Comparison of ENCODE assay signal across 8 mouse cellular contexts in genomic region chr8:11757568-11758481, GRCm38 (mm10). TPM values are rescaled to one million over a fixed set of nuclear protein-coding genes. Genes with fewer than 3 reads are reported as not detected.
A peak's percentile ranks its signal among the peaks of the same experiment; 100 is the strongest.
DNase-seq lines count a peak whose midpoint lies in the region; ATAC-seq and TF ChIP-seq lines count a peak whose summit lies in the region.

No protein-coding gene starts in this region.

- no peak for TF ChIP-seq CTCF in cerebellum, adult 2 months (IDR thresholded peaks at IDR 0.05; ENCODE audit: borderline replicate concordance, insufficient read depth, low read depth, low read length)
- no peak for TF ChIP-seq CTCF in forebrain, postnatal 0 days (IDR thresholded peaks at IDR 0.05; ENCODE audit: low read depth)
- TF ChIP-seq CTCF in lung, embryonic 14.5 days (IDR thresholded peaks at IDR 0.05; ENCODE audit: low read depth), result no peak

- H3K4me1 ChIP-seq in cerebellum, adult 2 months (ENCODE audit: control insufficient read depth, insufficient read depth, low read length), result peaks cover 14% of the 10 kb centered on the region; the same call in 1 of the 2 replicates
- H3K4me1 ChIP-seq in forebrain, postnatal 0 days (ENCODE audit: insufficient read depth), result peaks cover 11% of the 10 kb centered on the region
- peaks cover 8% of the 10 kb centered on the region; the same call in 1 of the 2 replicates for H3K4me1 ChIP-seq in lung, embryonic 14.5 days (ENCODE audit: insufficient read depth)

- peak; percentile 97 for ATAC-seq in forebrain, postnatal 0 days
- peak; percentile 96 for ATAC-seq in lung, embryonic 14.5 days (ENCODE audit: insufficient read depth)
- ATAC-seq in neutrophil, adult 5-6 weeks (ENCODE audit: extremely low read depth, insufficient number of reproducible peaks, low FRiP score, poor library complexity, severe bottlenecking), result peak; percentile 86

- WGBS in cerebellum, adult 2 months, result under 1% methylated on average over 56 of the region's 59 CpGs
- 7% methylated on average over 47 of the region's 59 CpGs for WGBS in forebrain, postnatal 0 days
- WGBS in lung, embryonic 14.5 days, result 1% methylated on average over 59 of the region's 59 CpGs

- peak; percentile 66 for TF ChIP-seq POLR2A in cerebellum, adult 2 months (IDR thresholded peaks at IDR 0.05; ENCODE audit: borderline replicate concordance, insufficient read depth, low read length)

- H3K9ac ChIP-seq in forebrain, postnatal 0 days, result peak overlapping the region; percentile 76
- peak overlapping the region; percentile 94 for H3K9ac ChIP-seq in lung, embryonic 14.5 days

- no peaks in the 10 kb centered on the region for H3K9me3 ChIP-seq in forebrain, postnatal 0 days (ENCODE audit: low read length)
- H3K9me3 ChIP-seq in lung, embryonic 14.5 days (ENCODE audit: low read depth, low read length), result no peaks in the 10 kb centered on the region

- H3K4me2 ChIP-seq in forebrain, postnatal 0 days (ENCODE audit: low read depth), result peak overlapping the region; percentile 89
- H3K4me2 ChIP-seq in lung, embryonic 14.5 days, result peak overlapping the region; percentile 87

- no peaks in the 10 kb centered on the region for H3K36me3 ChIP-seq in forebrain, postnatal 0 days (ENCODE audit: insufficient read depth)
- no peaks in the 10 kb centered on the region for H3K36me3 ChIP-seq in lung, embryonic 14.5 days (ENCODE audit: insufficient read depth)

- DNase-seq in MEL-GATA-1-ER (ENCODE audit: extremely low read depth, low read depth), result peak; percentile 52
- DNase-seq in cerebellum, adult 2 months, result peak; percentile 88 to 91
- peak; percentile 90 for DNase-seq in forebrain, postnatal 0 days
- DNase-seq in heart, postnatal 4 days, result peak; percentile 94
- DNase-seq in layer of hippocampus, adult 8-10 months (ENCODE audit: low spot score in 2 of 2), result peak; percentile 72 to 82
- peak; percentile 95 for DNase-seq in lung, embryonic 14.5 days
- DNase-seq in thymus, adult 18-20 months, result peak; percentile 91

- H3K27me3 ChIP-seq in cerebellum, adult 2 months (ENCODE audit: control insufficient read depth, insufficient read depth, low read length), result no peaks in the 10 kb centered on the region
- H3K27me3 ChIP-seq in forebrain, postnatal 0 days (ENCODE audit: insufficient read depth, low read length), result no peaks in the 10 kb centered on the region
- H3K27me3 ChIP-seq in lung, embryonic 14.5 days (ENCODE audit: insufficient read depth, low read length), result no peaks in the 10 kb centered on the region

- peak overlapping the region; percentile 80 for H3K4me3 ChIP-seq in cerebellum, adult 2 months (replicated peaks; ENCODE audit: insufficient read depth, low read depth, low read length)
- H3K4me3 ChIP-seq in forebrain, postnatal 0 days (ENCODE audit: low read depth, low read length), result peak overlapping the region; percentile 93
- peak overlapping the region; percentile 87 for H3K4me3 ChIP-seq in lung, embryonic 14.5 days (ENCODE audit: low read depth, low read length)

- H3K27ac ChIP-seq in cerebellum, adult 2 months (ENCODE audit: insufficient read depth, low read length), result peak overlapping the region; percentile 65; the same call in 1 of the 2 replicates
- H3K27ac ChIP-seq in forebrain, postnatal 0 days (ENCODE audit: low read depth, low read length), result peak overlapping the region; percentile 83
- H3K27ac ChIP-seq in lung, embryonic 14.5 days (ENCODE audit: low read depth), result peak overlapping the region; percentile 90

RNA-seq across cellular contexts. Expression of gene Arhgef7, which starts 30.3 kb away (rescaled TPM):
- 134 and 151 TPM in 2 replicates for polyA plus RNA-seq in cerebellum, adult 2 months (2012; rRNA removed)
- total RNA-seq in forebrain, postnatal 0 days (2014; rRNA removed), result 100 and 114 TPM in 2 replicates
- polyA plus RNA-seq in forebrain, postnatal 0 days (2015; fragmentation: Nextera tagmentation; extraction: Ambion mirVana), result 50.3 and 59.5 TPM in 2 replicates
- 100 to 1,000 TPM; 209 to 213 TPM for total RNA-seq in heart, postnatal 4 days (2021)
- total RNA-seq in layer of hippocampus, adult 8-10 months (2022), result 100 to 1,000 TPM; 103 to 127 (median 110) TPM
- polyA plus RNA-seq in lung, embryonic 14.5 days (2014; fragmentation: Nextera tagmentation; extraction: Ambion mirVana), result 39.0 and 41.6 TPM in 2 replicates
- total RNA-seq in neutrophil, adult 5-6 weeks (2017), result 34.1 and 35.5 TPM in 2 replicates

RNA-seq across cellular contexts. Expression of gene 1700016D06Rik, which starts 57.0 kb away (rescaled TPM):
- not detected in 2 replicates for polyA plus RNA-seq in cerebellum, adult 2 months (2012; rRNA removed)
- not detected in 2 replicates for total RNA-seq in forebrain, postnatal 0 days (2014; rRNA removed)
- 0.22 TPM in 1 of 2 replicates, not detected in the other for polyA plus RNA-seq in forebrain, postnatal 0 days (2015; fragmentation: Nextera tagmentation; extraction: Ambion mirVana)
- total RNA-seq in heart, postnatal 4 days (2021), result not detected
- total RNA-seq in layer of hippocampus, adult 8-10 months (2022), result not detected
- polyA plus RNA-seq in lung, embryonic 14.5 days (2014; fragmentation: Nextera tagmentation; extraction: Ambion mirVana), result not detected in 2 replicates
- total RNA-seq in neutrophil, adult 5-6 weeks (2017), result not detected in 2 replicates

Comparison
In these comparisons a context has a peak if more than half of its experiments do, and no peak if none do; other contexts are left out.
1. Peak in every context shown above with its lines: DNase-seq, ATAC-seq, H3K4me3 ChIP-seq and H3K27ac ChIP-seq.